10 mouse cellular contexts compared by ENCODE assay signal in the genomic region with DNA sequence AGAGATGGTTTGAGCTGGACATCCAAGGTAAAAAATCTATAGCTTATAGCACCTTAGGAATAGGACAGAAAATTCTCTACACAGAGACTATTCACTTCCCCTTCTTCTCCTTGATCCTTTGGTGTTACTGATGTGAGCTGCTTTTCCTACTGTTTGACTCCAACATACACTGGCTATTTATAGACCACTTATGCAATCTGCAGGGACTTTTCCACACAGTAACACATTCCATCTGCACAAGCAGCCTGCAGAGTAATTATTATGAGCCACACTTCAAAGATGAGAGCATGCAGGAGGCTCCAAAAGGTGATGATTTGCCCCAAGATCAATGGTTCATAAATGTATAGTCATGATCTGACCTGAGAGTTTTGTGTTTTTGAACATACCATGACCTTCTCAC.
A peak's percentile ranks its signal among the peaks of the same experiment; 100 is the strongest.
DNase-seq lines count a peak whose midpoint lies in the region; ATAC-seq and TF ChIP-seq lines count a peak whose summit lies in the region.
"Had no signal": no experiment of that assay in that cellular context is flagged by ENCODE, and none has a peak within 500 bp of the region (broad histone marks: within the 10 kb centered on the region; RNA-seq: fewer than 3 reads in every experiment).

No protein-coding gene starts in this region.

- H3K27ac ChIP-seq in lung, embryonic 14.5 days (ENCODE audit: low read depth): no peak overlapping the region
- no peak overlapping the region for H3K27ac ChIP-seq in kidney, embryonic 16.5 days (ENCODE audit: low read length)
- H3K27ac ChIP-seq in hindbrain, embryonic 16.5 days (ENCODE audit: low read depth, low read length): no peak overlapping the region
- H3K27ac ChIP-seq: gastrocnemius, adult 2 months; liver, embryonic 12.5 days had no signal

- DNase-seq in lung, embryonic 14.5 days: peak; percentile 57
- DNase-seq in lung, adult 18-20 months: no peak
- peak; percentile 16 to 39 for DNase-seq in heart, adult 9 months (ENCODE audit: low spot score in 2 of 2)
- DNase-seq in heart, postnatal 4 days: peak; percentile 9
- DNase-seq in skeletal muscle tissue, adult 2 months (ENCODE audit: low read depth, low spot score): peak; percentile 17
- DNase-seq: gastrocnemius, adult 2 months; kidney, postnatal 4 days had no signal

- H3K4me3 ChIP-seq in lung, embryonic 14.5 days (ENCODE audit: low read depth, low read length): no peak overlapping the region
- no peak overlapping the region for H3K4me3 ChIP-seq in kidney, embryonic 16.5 days (ENCODE audit: low read length)
- no peak overlapping the region for H3K4me3 ChIP-seq in hindbrain, embryonic 16.5 days (ENCODE audit: low read length)
- H3K4me3 ChIP-seq: gastrocnemius, adult 2 months; liver, embryonic 12.5 days had no signal

- 0 out of 2 replicates have a peak, but pooled peaks cover 6% of the 10 kb centered on the region for H3K4me1 ChIP-seq in lung, embryonic 14.5 days (ENCODE audit: insufficient read depth)
- no peaks in the 10 kb centered on the region for H3K4me1 ChIP-seq in kidney, embryonic 16.5 days (ENCODE audit: insufficient read depth, low read length)
- no peaks in the 10 kb centered on the region for H3K4me1 ChIP-seq in hindbrain, embryonic 16.5 days (ENCODE audit: control insufficient read depth, insufficient read depth, low read depth, low read length)
- H3K4me1 ChIP-seq: liver, embryonic 12.5 days had no signal

- H3K9ac ChIP-seq in lung, embryonic 14.5 days: no peak overlapping the region
- H3K9ac ChIP-seq in kidney, embryonic 16.5 days (replicated peaks; ENCODE audit: low read length): no peak overlapping the region
- no peak overlapping the region for H3K9ac ChIP-seq in hindbrain, embryonic 16.5 days (ENCODE audit: low read depth, low read length)
- H3K9ac ChIP-seq: liver, embryonic 12.5 days had no signal

- peak; percentile 38; the same call in 1 of the 2 replicates for ATAC-seq in lung, embryonic 14.5 days (ENCODE audit: insufficient read depth)
- no peak for ATAC-seq in kidney, embryonic 16.5 days (ENCODE audit: low FRiP score, low TSS enrichment)
- no peak for ATAC-seq in hindbrain, embryonic 16.5 days
- ATAC-seq: liver, embryonic 12.5 days had no signal

- no peak for TF ChIP-seq CTCF in lung, embryonic 14.5 days (IDR thresholded peaks at IDR 0.05; ENCODE audit: low read depth)

- H3K27me3 ChIP-seq in lung, embryonic 14.5 days (ENCODE audit: insufficient read depth, low read length): no peaks in the 10 kb centered on the region
- H3K27me3 ChIP-seq in kidney, embryonic 16.5 days (ENCODE audit: insufficient read depth, low read length): no peaks in the 10 kb centered on the region
- no peaks in the 10 kb centered on the region for H3K27me3 ChIP-seq in hindbrain, embryonic 16.5 days (replicated peaks; ENCODE audit: control insufficient read depth, insufficient read depth, low read length)
- H3K27me3 ChIP-seq: liver, embryonic 12.5 days had no signal

- no peaks in the 10 kb centered on the region for H3K36me3 ChIP-seq in lung, embryonic 14.5 days (ENCODE audit: insufficient read depth)
- no peaks in the 10 kb centered on the region for H3K36me3 ChIP-seq in kidney, embryonic 16.5 days (ENCODE audit: insufficient read depth, low read length)
- H3K36me3 ChIP-seq in hindbrain, embryonic 16.5 days (ENCODE audit: control insufficient read depth, insufficient read depth, low read length): no peaks in the 10 kb centered on the region
- H3K36me3 ChIP-seq: liver, embryonic 12.5 days had no signal

- H3K4me2 ChIP-seq in lung, embryonic 14.5 days: no peak overlapping the region
- H3K4me2 ChIP-seq in kidney, embryonic 16.5 days (replicated peaks; ENCODE audit: low read depth, low read length): no peak overlapping the region
- no peak overlapping the region for H3K4me2 ChIP-seq in hindbrain, embryonic 16.5 days (ENCODE audit: low read length)
- H3K4me2 ChIP-seq: liver, embryonic 12.5 days had no signal

- H3K9me3 ChIP-seq in lung, embryonic 14.5 days (ENCODE audit: low read depth, low read length): no peaks in the 10 kb centered on the region
- H3K9me3 ChIP-seq in kidney, embryonic 16.5 days (ENCODE audit: low read length): no peaks in the 10 kb centered on the region
- H3K9me3 ChIP-seq in hindbrain, embryonic 16.5 days (ENCODE audit: control insufficient read depth, low read length): no peaks in the 10 kb centered on the region
- H3K9me3 ChIP-seq: liver, embryonic 12.5 days had no signal

Comparison
In these comparisons a context has a peak if more than half of its experiments do, and no peak if none do; other contexts are left out.
1. DNase-seq: peak in lung, embryonic 14.5 days (single experiment), heart, adult 9 months (2 of 2), heart, postnatal 4 days (single experiment) and skeletal muscle tissue, adult 2 months (single experiment); none in lung, adult 18-20 months (0 of 2).